Mouse (Mus musculus) limb, embryonic 14.5 days (tissue): ENCODE results near the gene Slc41a3. TPM values are rescaled to one million over a fixed set of nuclear protein-coding genes. Genes with fewer than 3 reads are reported as not detected.

ENCODE experiments used
- ATAC-seq: fragments of 200-750 bp; cut with Nextera tagmentation; 2 replicates; pipeline ENCODE4 v1.8.0; 2017; ENCODE audit warnings: low read depth, moderate number of reproducible peaks, moderate TSS enrichment; ENCODE audit not compliant: low FRiP score
- DNase-seq: peaks from one replicate; pipeline ENCODE4 v3.0.0-alpha.2; 2015; ENCODE audit warnings: low spot score
- H3K27ac ChIP-seq: fragments of 300-500 bp; sonication (generic); replicated peaks from 2 replicates; pipeline ENCODE4 v1.5.1; 2014; ENCODE audit warnings: low read depth, mild to moderate bottlenecking, low read length, moderate library complexity, mixed read lengths
- H3K27me3 ChIP-seq: fragments of 300-500 bp; sonication (generic); 2 replicates; pipeline ENCODE4 v1.6.1; 2014; ENCODE audit warnings: low read length, mixed read lengths; ENCODE audit not compliant: control insufficient read depth, insufficient read depth
- H3K36me3 ChIP-seq: fragments of 300-500 bp; sonication (generic); 2 replicates; pipeline ENCODE4 v1.6.1; 2014; ENCODE audit warnings: mild to moderate bottlenecking, low read length, moderate library complexity, mixed read lengths; ENCODE audit not compliant: control insufficient read depth, insufficient read depth
- H3K4me1 ChIP-seq: fragments of 300-500 bp; sonication (generic); 2 replicates; pipeline ENCODE4 v1.6.1; 2014; ENCODE audit warnings: antibody characterized with exemption, low read length, mixed read lengths; ENCODE audit not compliant: control insufficient read depth, insufficient read depth
- H3K4me2 ChIP-seq: fragments of 300-500 bp; sonication (generic); replicated peaks from 2 replicates; pipeline ENCODE4 v1.6.1; 2014; ENCODE audit warnings: low read depth, mild to moderate bottlenecking, low read length, moderate library complexity; ENCODE audit not compliant: severe bottlenecking
- H3K4me3 ChIP-seq: fragments of 300-500 bp; sonication (generic); replicated peaks from 2 replicates; pipeline ENCODE4 v1.5.1; 2014; ENCODE audit warnings: low read length
- H3K9ac ChIP-seq: fragments of 300-500 bp; sonication (generic); 2 replicates; pipeline ENCODE4 v1.6.1; 2014; ENCODE audit warnings: mild to moderate bottlenecking, low read depth, low read length, moderate library complexity; ENCODE audit not compliant: severe bottlenecking
- H3K9me3 ChIP-seq: fragments of 300-500 bp; sonication (generic); 2 replicates; pipeline ENCODE4 v1.6.1; 2016; ENCODE audit warnings: low read length; ENCODE audit not compliant: control insufficient read depth
- POLR2A ChIP-seq: fragments of 200-500 bp; IDR thresholded peaks from 2 replicates; pipeline ENCODE4 v1.8.0; 2012; ENCODE audit warnings: inconsistent platforms, mild to moderate bottlenecking, moderate library complexity, borderline replicate concordance; ENCODE audit not compliant: insufficient read depth, insufficient read length; ENCODE audit errors: extremely low read depth
- WGBS: fragments of 180-500 bp; shearing (Covaris S2); extraction: QIAGEN DNeasy Blood & Tissue Kit; methylation state at CpG from one replicate; pipeline ENCODE4 v1.1.7; 2014; 5-methylcytosine and 5-hydroxymethylcytosine counted together
- polyA plus RNA-seq, 2 experiments: library from polyadenylated mRNA; depleted of rRNA in 1 of 2; stranded (reverse) in 1 of 2; unstranded in 1 of 2; fragments of >200 nt; fragmentation: Nextera tagmentation in 1 of 2; extraction: Ambion mirVana in 1 of 2; gene quantifications; 2 replicates each; pipeline versions ENCODE4 v1.2.1 to v1.2.3; 2012 to 2014

The Slc41a3 gene
- polyA plus RNA-seq, 2 experiments = 5.4 to 5.9 TPM

- Histone ChIP-seq H3K4me3 (no peak overlapping the region), H3K4me1 (no peaks in the 10 kb centered on the region), H3K27ac (no peak overlapping the region), H3K4me2 (no peak overlapping the region), H3K9me3 (no peaks in the 10 kb centered on the region), H3K36me3 (no peaks in the 10 kb centered on the region), H3K27me3 (no peaks in the 10 kb centered on the region), H3K9ac (no peak overlapping the region)
- no peak for TF ChIP-seq POLR2A
- 79% methylated on average over 2 of the region's 2 CpGs for WGBS
- DNase-seq = no peak
- no peak for ATAC-seq
Observed at GRCm38 (mm10) chr6:90582331-90582730, 22.2 kb upstream of the Slc41a3 start.

- no peaks in the 10 kb centered on the region for H3K4me1 ChIP-seq
- H3K9me3 ChIP-seq = no peaks in the 10 kb centered on the region
- no peak overlapping the region for H3K27ac ChIP-seq
- 32% methylated on average over 5 of the region's 5 CpGs for WGBS
- H3K27me3 ChIP-seq = no peaks in the 10 kb centered on the region
- peak; percentile 16 for DNase-seq
- H3K4me3 ChIP-seq = no peak overlapping the region
- no peak overlapping the region for H3K4me2 ChIP-seq
- no peak for TF ChIP-seq POLR2A
- no peak overlapping the region for H3K9ac ChIP-seq
- ATAC-seq = no peak
- no peaks in the 10 kb centered on the region for H3K36me3 ChIP-seq
Observed at GRCm38 (mm10) chr6:90588113-90588512, 16.4 kb upstream of the Slc41a3 start.

DNA sequence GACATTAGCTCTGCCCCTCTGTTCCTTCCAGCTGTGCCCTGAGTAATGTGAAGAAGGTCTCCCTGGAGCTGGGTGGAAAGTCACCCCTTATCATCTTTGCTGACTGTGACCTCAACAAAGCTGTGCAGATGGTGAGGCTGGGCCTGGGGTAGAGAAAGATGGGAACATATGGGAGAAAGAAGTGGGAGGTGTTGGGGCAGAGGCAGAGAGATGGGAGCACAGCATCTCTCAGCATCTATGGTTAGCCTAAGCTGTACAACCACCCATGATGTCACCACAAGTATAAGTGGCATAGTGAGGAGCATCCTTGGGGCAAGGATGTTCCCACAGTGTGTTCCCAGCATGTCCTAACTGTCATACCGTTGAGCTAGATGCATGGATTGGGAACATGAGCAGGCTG, 13.8 kb upstream of the Slc41a3 start:
- no peak for TF ChIP-seq POLR2A
- no peak for ATAC-seq
- no peak overlapping the region for H3K27ac ChIP-seq
- no peaks in the 10 kb centered on the region for H3K36me3 ChIP-seq
- 67% methylated on average over 1 of the region's 1 CpGs for WGBS
- H3K4me2 ChIP-seq = no peak overlapping the region
- 0 out of 2 replicates have a peak, but pooled peaks cover 4% of the 10 kb centered on the region for H3K9me3 ChIP-seq
- no peak for DNase-seq
- H3K9ac ChIP-seq = no peak overlapping the region
- no peaks in the 10 kb centered on the region for H3K4me1 ChIP-seq
- H3K27me3 ChIP-seq = no peaks in the 10 kb centered on the region
- H3K4me3 ChIP-seq = no peak overlapping the region

DNA sequence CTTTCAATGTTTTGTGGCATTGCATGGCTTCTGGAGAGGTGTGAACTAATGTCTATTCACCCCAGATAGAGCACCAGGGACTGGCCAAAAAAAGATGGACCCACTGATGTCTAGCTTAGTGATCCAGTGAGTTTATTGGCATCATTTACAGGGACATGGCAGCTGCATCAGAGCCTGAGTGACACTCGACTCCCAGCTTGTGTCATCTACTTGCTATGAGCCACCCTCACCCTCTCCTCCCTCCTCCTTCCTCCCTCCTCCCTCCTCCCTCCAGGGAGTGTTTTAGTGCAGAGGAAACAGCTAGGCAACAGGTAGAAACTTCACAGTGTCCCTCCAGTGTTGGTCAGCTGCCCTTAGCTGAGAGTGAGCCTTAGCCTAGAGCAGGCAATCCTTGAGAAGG, 9.6 kb upstream of the Slc41a3 start:
- Histone ChIP-seq H3K36me3 (no peaks in the 10 kb centered on the region), H3K27me3 (no peaks in the 10 kb centered on the region), H3K4me1 (no peaks in the 10 kb centered on the region), H3K4me3 (no peak overlapping the region), H3K4me2 (no peak overlapping the region), H3K9ac (no peak overlapping the region), H3K9me3 (0 out of 2 replicates have a peak, but pooled peaks cover 4% of the 10 kb centered on the region), H3K27ac (no peak overlapping the region)
- no peak for TF ChIP-seq POLR2A
- ATAC-seq (no peak), DNase-seq (no peak)
- 61% methylated on average over 1 of the region's 1 CpGs for WGBS

DNA sequence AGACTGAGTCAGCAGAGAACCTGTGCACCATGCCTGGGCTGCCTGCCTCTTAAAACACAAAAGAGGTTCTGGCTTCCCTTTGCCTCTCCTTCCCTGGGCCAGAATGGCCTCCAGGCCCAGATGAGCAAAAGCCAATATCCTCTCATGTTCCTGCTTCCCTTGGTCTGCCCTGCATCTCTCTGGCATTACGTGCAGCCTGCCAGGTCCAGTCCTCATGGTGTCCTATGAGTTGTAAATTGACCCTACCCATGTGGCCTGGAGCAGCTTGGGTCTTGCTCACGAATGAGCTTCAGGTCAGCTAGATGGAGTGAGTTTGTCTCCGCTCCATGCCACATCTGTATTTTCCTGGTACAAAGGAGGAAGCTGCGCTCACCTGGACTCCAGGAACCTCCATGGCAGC, 7.5 kb upstream of the Slc41a3 start:
- DNase-seq (no peak), ATAC-seq (no peak)
- Histone ChIP-seq H3K9me3 (0 out of 2 replicates have a peak, but pooled peaks cover 4% of the 10 kb centered on the region), H3K4me1 (no peaks in the 10 kb centered on the region), H3K27ac (no peak overlapping the region), H3K9ac (no peak overlapping the region), H3K36me3 (no peaks in the 10 kb centered on the region), H3K4me3 (no peak overlapping the region), H3K4me2 (no peak overlapping the region), H3K27me3 (no peaks in the 10 kb centered on the region)
- WGBS = 74% methylated on average over 4 of the region's 4 CpGs
- TF ChIP-seq POLR2A = no peak

DNA sequence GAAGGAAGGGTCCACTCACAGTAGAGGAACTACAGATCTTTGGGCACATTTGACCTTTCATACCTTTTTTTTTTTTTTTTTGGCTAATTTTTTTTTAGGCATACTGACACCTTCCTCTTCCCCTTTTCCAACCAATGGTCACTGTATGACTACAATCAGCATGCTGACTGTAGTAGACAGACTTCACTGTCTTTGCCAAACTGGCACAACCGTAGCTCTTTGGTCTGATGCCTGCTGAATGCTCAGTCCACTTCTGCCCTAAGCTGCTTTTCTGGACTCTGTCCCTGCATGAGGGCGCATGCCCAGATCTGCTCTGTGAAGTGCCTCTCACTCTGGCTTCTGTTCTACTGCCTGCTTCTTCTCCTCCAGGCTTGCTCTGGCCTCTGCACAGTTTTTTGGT, 6.9 kb upstream of the Slc41a3 start:
- DNase-seq = no peak
- H3K9me3 ChIP-seq = 0 out of 2 replicates have a peak, but pooled peaks cover 4% of the 10 kb centered on the region
- 84% methylated on average over 2 of the region's 2 CpGs for WGBS
- no peak overlapping the region for H3K27ac ChIP-seq
- no peak for TF ChIP-seq POLR2A
- no peaks in the 10 kb centered on the region for H3K4me1 ChIP-seq
- H3K4me2 ChIP-seq = no peak overlapping the region
- no peaks in the 10 kb centered on the region for H3K27me3 ChIP-seq
- no peak overlapping the region for H3K4me3 ChIP-seq
- ATAC-seq = no peak
- H3K9ac ChIP-seq = no peak overlapping the region
- no peaks in the 10 kb centered on the region for H3K36me3 ChIP-seq
